ENCODE assay signal across 9 mouse cellular contexts in genomic region chr2:147454362-147455257, GRCm38 (mm10).
DNase-seq lines count a peak whose midpoint lies in the region; ATAC-seq and TF ChIP-seq lines count a peak whose summit lies in the region.
"Had no signal": no experiment of that assay in that cellular context is flagged by ENCODE, and none has a peak within 500 bp of the region (broad histone marks: within the 10 kb centered on the region; RNA-seq: fewer than 3 reads in every experiment).

No protein-coding gene starts in this region.

- intact Hi-C loops in left cerebral cortex, adult 2 months (cut with DNase I): no loop called here
- intact Hi-C loops in heart, postnatal 36 days (cut with DNase I): no loop called here

- no peaks in the 10 kb centered on the region for H3K9me3 ChIP-seq in midbrain, embryonic 15.5 days

- no peaks in the 10 kb centered on the region for H3K36me3 ChIP-seq in midbrain, embryonic 15.5 days (replicated peaks)

- peak; percentile 10 to 25 for DNase-seq in left cerebral cortex, adult 2 months (ENCODE audit: extremely low spot score in 1 of 2, low spot score in 2 of 2)
- DNase-seq in left cerebral cortex, adult 11 months (ENCODE audit: low spot score): no peak
- peak; percentile 38 to 58 for DNase-seq in layer of hippocampus, postnatal 14 days (ENCODE audit: low spot score in 2 of 2)
- DNase-seq in thymus, postnatal 10 days (ENCODE audit: low spot score in 2 of 2): no peak
- no peak for DNase-seq in ovary, postnatal 36 days (ENCODE audit: low spot score)
- no peak for DNase-seq in heart, postnatal 36 days

- H3K4me1 ChIP-seq in midbrain, embryonic 15.5 days: peaks cover 4% of the 10 kb centered on the region; the same call in 1 of the 2 replicates

- no peak for TF ChIP-seq CTCF in left cerebral cortex, adult 2 months (IDR thresholded peaks at IDR 0.05)

- H3K27ac ChIP-seq in left cerebral cortex, adult 2 months: no peak overlapping the region; the same call in 1 of the 2 replicates
- peak overlapping the region; percentile 54 for H3K27ac ChIP-seq in midbrain, embryonic 15.5 days
- H3K27ac ChIP-seq: macrophage had no signal

- ATAC-seq in midbrain, embryonic 15.5 days (replicated peaks): peak; percentile 93
- ATAC-seq in CD4-positive, CD25-positive, alpha-beta regulatory T cell, adult 4 months: no peak

- peak overlapping the region; percentile 44 for H3K4me2 ChIP-seq in midbrain, embryonic 15.5 days

- H3K27me3 ChIP-seq in midbrain, embryonic 15.5 days (replicated peaks): no peaks in the 10 kb centered on the region

- peak overlapping the region; percentile 15; the same call in 1 of the 2 replicates for H3K4me3 ChIP-seq in left cerebral cortex, adult 2 months
- peak overlapping the region; percentile 29 for H3K4me3 ChIP-seq in midbrain, embryonic 15.5 days

- H3K9ac ChIP-seq in midbrain, embryonic 15.5 days: no peak overlapping the region; the same call in 1 of the 2 replicates

- 30% methylated on average over 18 of the region's 18 CpGs for WGBS in midbrain, embryonic 15.5 days

Comparison
In these comparisons a context has a peak if more than half of its experiments do, and no peak if none do; other contexts are left out.
1. DNase-seq: peak in left cerebral cortex, adult 2 months (2 of 2) and layer of hippocampus, postnatal 14 days (2 of 2); none in left cerebral cortex, adult 11 months (single experiment), thymus, postnatal 10 days (0 of 2), ovary, postnatal 36 days (single experiment) and heart, postnatal 36 days (0 of 2).